Mouse (Mus musculus) CD4-positive, CD25-positive, alpha-beta regulatory T cell, adult 4 months (primary cell): ENCODE data around the gene Kng2. TPM values are rescaled to one million over a fixed set of nuclear protein-coding genes. Genes with fewer than 3 reads are reported as not detected.
"Not testable (repeated sequence)": the region's sequence is repeated elsewhere in the genome, so short reads cannot be mapped to it uniquely, and the experiment has no call there.

Experiments used
- ATAC-seq: one replicate; pipeline ENCODE4 v1.8.0; 2017
- polyA plus RNA-seq, 2 experiments: library from polyadenylated mRNA; unstranded; fragments of 100-300 nt; shearing (Covaris generic); gene quantifications; one replicate each; pipeline ENCODE4 v1.2.1; 2017

Gene Kng2
- polyA plus RNA-seq, 2 experiments from 2014 or later, result not detected

DNA sequence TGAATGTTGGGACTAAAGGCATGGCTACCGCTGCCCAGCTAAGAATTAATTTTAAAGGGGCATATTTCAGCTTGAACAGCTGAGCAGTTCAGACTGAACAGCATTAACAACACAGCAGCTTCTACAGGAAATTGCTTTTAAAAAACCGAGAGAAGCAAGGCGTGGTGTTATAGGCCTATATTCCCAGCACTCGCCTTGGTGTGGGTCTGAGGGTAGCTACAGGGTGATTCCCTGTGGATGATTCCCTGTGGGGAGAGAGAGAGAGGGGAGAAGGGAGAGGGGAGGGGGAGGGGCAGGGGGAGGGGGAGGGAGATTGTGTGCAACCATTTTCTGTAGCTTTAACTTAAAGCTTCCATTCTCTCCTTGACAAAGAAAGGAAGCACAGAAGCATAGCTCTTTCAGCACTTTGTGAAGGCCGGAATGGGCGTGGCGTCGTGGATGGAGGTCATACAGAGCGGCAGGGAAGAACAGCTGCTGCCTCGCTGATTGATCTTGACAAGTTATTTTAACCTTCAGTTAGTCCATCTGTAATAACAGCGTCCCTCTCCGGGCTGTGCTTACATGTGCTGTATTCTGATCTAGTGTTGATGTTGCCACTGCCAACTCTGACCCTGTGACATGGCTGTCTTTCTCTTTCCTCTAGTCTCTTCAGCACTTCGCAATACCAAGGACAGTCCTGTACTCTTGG lies 73.7 kb downstream of the Kng2 start:
- no peak for ATAC-seq

DNA sequence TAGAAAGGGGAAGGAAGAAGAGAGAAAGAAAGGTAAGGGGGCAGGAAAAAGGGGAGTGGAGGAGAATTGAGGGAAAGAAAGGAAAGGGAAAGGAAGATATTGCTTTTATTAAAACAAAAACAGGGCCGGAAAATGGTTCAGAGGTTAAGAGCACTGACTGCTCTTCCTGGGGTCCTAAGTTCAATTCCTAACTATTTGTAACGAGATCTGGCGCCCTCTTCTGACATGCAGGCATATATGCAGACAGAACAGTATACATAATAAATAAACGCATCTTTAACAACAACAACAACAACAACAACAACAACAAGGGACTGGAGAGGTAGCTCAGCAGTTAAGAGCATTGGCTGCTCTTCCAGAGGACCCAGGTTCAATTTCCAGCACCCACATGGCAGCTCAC lies 76.2 kb downstream of the Kng2 start:
- no peak for ATAC-seq

DNA sequence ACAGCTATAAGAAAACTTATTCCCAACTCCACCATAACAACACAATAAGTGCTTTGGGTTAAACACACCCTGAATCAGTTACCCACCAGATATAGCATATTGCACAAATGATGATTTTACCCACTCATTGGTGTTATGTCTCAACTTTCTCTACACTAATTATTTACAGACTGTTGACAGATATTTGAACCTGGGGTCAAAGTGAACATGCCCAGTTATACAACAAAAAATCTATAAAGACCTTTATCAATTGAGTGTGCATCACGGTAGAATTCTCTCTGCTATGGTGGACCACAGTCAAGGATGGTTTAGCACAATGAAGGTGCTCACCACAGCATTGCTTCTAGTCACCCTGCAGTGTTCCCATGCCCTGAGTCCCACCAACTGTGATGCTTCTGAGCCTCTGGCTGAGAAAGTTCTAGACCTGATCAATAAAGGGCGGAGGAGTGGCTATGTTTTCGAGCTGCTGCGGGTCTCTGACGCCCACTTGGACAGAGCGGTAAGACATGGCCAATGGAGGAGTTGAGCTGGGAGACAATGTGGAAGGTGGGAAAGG lies 78.4 kb downstream of the Kng2 start, which contains the start of gene Hrg:
TSS of gene Hrg (plus strand) at position 233 of the 556 bp plus-strand sequence.
- ATAC-seq, result no peak

DNA sequence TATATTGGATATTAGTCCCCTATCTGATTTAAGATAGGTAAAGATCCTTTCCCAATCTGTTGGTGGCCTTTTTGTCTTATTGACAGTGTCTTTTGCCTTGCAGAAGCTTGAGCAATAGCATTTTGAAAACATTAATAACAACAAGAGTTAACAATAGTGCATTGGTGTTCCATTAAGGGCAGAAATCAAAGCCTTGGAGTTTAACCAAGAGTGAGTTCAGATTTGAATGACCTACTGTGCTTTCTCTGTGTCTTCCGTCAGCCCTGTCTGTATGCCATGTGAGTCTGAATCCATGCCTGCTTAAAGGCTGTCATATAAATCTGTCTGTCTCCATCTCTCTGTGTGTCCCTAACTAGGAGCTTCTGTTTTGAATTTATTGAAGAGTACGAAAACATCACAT lies 81.9 kb downstream of the Kng2 start:
- ATAC-seq, result no peak

DNA sequence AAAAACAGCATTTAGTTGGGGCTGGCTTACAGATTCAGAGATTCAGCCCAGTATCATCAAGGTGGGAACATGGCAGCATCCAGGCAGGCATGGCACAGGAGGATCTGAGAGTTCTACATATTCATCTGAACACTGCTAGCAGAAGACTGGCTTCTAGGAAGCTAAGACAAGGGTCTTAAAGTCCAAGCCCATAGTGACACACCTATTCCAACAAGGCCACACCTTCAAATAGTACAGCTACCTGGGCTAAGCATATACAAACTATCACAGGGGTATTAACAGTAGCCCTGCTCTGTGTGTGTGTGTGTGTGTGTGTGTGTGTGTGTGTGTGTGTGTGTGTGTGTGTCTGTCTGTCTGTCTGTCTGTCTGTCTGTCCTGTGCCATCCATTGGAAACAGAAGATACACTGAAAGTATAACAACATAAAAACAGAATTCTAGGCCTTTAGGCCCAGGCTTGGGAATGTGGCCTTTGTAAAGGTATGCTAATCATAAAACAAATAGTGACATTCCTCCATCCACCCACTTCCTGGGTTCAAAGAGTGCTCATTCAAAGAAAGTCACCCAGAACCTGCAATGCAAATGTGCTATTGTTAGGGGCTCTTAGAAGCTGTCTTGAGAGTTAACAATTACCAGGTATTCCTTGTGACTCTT lies 87.3 kb downstream of the Kng2 start:
- ATAC-seq, result not testable (repeated sequence)

DNA sequence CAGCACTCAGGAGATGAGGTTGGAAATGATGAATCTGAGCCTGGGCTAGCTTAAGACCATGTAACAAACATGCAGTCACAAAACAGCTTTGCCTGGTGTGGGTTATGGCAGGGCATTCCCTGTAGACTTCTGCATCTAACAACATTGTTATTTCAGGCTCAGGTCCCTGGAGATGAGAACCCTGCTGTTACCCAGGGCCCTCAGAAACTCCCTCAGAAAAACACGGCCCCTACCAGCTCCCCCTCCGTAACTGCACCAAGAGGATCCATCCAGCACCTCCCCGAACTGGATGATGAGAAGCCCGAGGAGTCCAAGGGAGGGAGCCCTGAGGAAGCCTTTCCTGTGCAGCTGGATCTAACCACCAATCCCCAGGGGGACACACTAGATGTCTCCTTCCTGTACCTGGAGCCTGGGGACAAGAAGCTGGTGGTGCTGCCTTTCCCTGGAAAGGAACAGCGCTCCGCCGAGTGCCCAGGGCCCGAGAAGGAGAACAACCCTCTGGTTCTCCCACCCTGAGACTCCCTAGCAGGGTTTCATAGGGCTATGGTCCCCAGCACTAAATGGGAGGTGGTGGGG lies 90.1 kb downstream of the Kng2 start:
- ATAC-seq, result no peak

DNA sequence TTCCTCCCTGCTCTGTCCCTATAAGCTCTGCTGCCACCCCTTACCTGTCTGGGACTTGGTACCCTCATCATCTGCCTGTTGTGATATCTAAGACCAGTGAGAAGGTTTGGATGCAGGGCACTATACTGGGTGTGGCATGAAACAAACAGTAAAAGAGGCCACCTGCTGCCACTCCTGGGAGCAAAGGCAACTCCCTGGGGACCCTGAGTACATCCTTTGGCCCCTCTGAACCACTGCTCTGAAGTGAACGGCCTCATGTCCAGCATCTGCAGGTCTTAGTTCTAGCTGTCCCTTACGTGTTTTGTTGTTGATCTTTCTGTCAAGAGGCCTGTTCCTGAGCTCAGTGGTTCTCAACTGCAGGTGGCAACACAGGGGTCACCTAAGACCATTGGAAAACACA lies 90.7 kb downstream of the Kng2 start:
- no peak for ATAC-seq

DNA sequence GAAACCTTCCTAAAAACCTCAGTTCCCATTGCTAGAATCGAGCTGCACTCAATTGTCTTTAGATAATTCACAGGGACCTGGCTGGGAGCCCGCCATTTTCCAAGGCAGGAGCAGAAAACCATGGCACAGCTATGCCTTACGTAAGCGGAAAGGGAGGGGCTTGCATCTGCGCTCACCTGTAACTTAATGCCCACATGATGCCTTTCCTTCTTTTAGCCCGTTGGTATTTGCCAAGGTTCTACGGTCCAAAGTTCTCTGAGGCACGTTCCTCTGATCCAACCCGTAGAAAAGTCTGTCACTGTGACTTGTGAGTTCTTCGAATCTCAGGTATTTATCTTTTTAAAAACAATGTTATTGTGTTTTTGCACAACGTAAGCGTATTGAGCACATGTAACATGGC lies 91.7 kb downstream of the Kng2 start:
- no peak for ATAC-seq

Other genes starting within 250 kb of the Kng2 start
- gene Crygs, start 217.9 kb downstream of the Kng2 start, polyA plus RNA-seq, result not detected
- 10 to 100 TPM; 18.1 to 34.5 TPM for gene Tbccd1, start 171.8 kb downstream of the Kng2 start, polyA plus RNA-seq
- 10 to 100 TPM; 45.0 to 54.4 TPM for gene Dnajb11, start 171.6 kb downstream of the Kng2 start, polyA plus RNA-seq
- gene Ahsg, start 138.2 kb downstream of the Kng2 start, polyA plus RNA-seq, result not detected
- not detected for gene Fetub, start 111.1 kb downstream of the Kng2 start, polyA plus RNA-seq
- not detected for gene Hrg, start 78.4 kb downstream of the Kng2 start, polyA plus RNA-seq
- not detected for gene Kng1, start 28.4 kb upstream of the Kng2 start, polyA plus RNA-seq
- 100 to 1,000 TPM; 558 to 662 TPM for gene Eif4a2, start 78.0 kb upstream of the Kng2 start, polyA plus RNA-seq
- 10 to 100 TPM; 38.4 to 51.1 TPM for gene Rfc4, start 98.3 kb upstream of the Kng2 start, polyA plus RNA-seq
- gene Adipoq, start 117.1 kb upstream of the Kng2 start, polyA plus RNA-seq, result not detected
- gene St6gal1, start 195.3 kb upstream of the Kng2 start, polyA plus RNA-seq, result 10 to 100 TPM; 70.1 to 99.5 TPM